10 mouse cellular contexts compared by ENCODE assay signal in genomic region chr5:106276186-106276585, GRCm38 (mm10).
DNase-seq lines count a peak whose midpoint lies in the region; ATAC-seq lines count a peak whose summit lies in the region.
"Had no signal": no experiment of that assay in that cellular context is flagged by ENCODE, and none has a peak within 500 bp of the region (broad histone marks: within the 10 kb centered on the region; RNA-seq: fewer than 3 reads in every experiment).

No protein-coding gene starts in this region.

- ATAC-seq in hindbrain, embryonic 14.5 days (ENCODE audit: low FRiP score) = no peak
- no peak for ATAC-seq in hindbrain, embryonic 16.5 days

- no peak overlapping the region for H3K4me3 ChIP-seq in hindbrain, embryonic 14.5 days (replicated peaks; ENCODE audit: low read length)
- H3K4me3 ChIP-seq in hindbrain, embryonic 16.5 days (ENCODE audit: low read length) = no peak overlapping the region
- H3K4me3 ChIP-seq: midbrain, embryonic 12.5 days had no signal

- H3K4me1 ChIP-seq in hindbrain, embryonic 14.5 days (replicated peaks; ENCODE audit: control insufficient read depth, insufficient read depth, low read length) = no peaks in the 10 kb centered on the region
- H3K4me1 ChIP-seq in hindbrain, embryonic 16.5 days (ENCODE audit: control insufficient read depth, insufficient read depth, low read depth, low read length) = peaks cover 3% of the 10 kb centered on the region; the same call in 1 of the 2 replicates
- H3K4me1 ChIP-seq: midbrain, embryonic 12.5 days had no signal

- peak; percentile 62 for DNase-seq in hindbrain, embryonic 14.5 days (ENCODE audit: low spot score)
- DNase-seq in Muller cell, postnatal 12 days (ENCODE audit: inconsistent ontology term) = peak; percentile 40
- peak; percentile 96 for DNase-seq in cerebellum, adult 9-11 months
- peak; percentile 19 to 28 for DNase-seq in layer of hippocampus, postnatal 36 days
- DNase-seq in gastrocnemius, adult 18-20 months (ENCODE audit: low spot score) = no peak
- no peak for DNase-seq in thymus, postnatal 25 days
- no peak for DNase-seq in urinary bladder, postnatal 10 days (ENCODE audit: low spot score)

- WGBS in hindbrain, embryonic 14.5 days = 16% methylated on average over 2 of the region's 2 CpGs
- WGBS in hindbrain, embryonic 16.5 days = 11% methylated on average over 2 of the region's 2 CpGs

- no peaks in the 10 kb centered on the region for H3K27me3 ChIP-seq in hindbrain, embryonic 14.5 days (ENCODE audit: control insufficient read depth, insufficient read depth, low read length)
- H3K27me3 ChIP-seq in hindbrain, embryonic 16.5 days (replicated peaks; ENCODE audit: control insufficient read depth, insufficient read depth, low read length) = no peaks in the 10 kb centered on the region
- H3K27me3 ChIP-seq: midbrain, embryonic 12.5 days had no signal

- no peaks in the 10 kb centered on the region for H3K36me3 ChIP-seq in hindbrain, embryonic 14.5 days (replicated peaks; ENCODE audit: control insufficient read depth, insufficient read depth)
- H3K36me3 ChIP-seq in hindbrain, embryonic 16.5 days (ENCODE audit: control insufficient read depth, insufficient read depth, low read length) = no peaks in the 10 kb centered on the region
- H3K36me3 ChIP-seq: midbrain, embryonic 12.5 days had no signal

- H3K9ac ChIP-seq in hindbrain, embryonic 14.5 days = no peak overlapping the region
- H3K9ac ChIP-seq in hindbrain, embryonic 16.5 days (ENCODE audit: low read depth, low read length) = no peak overlapping the region
- H3K9ac ChIP-seq: midbrain, embryonic 12.5 days had no signal

- no peak overlapping the region for H3K4me2 ChIP-seq in hindbrain, embryonic 14.5 days (replicated peaks)
- no peak overlapping the region for H3K4me2 ChIP-seq in hindbrain, embryonic 16.5 days (ENCODE audit: low read length)
- H3K4me2 ChIP-seq: heart, embryonic 11.5 days; midbrain, embryonic 12.5 days had no signal

- no peaks in the 10 kb centered on the region for H3K9me3 ChIP-seq in hindbrain, embryonic 14.5 days (ENCODE audit: control insufficient read depth, low read length)
- no peaks in the 10 kb centered on the region for H3K9me3 ChIP-seq in hindbrain, embryonic 16.5 days (ENCODE audit: control insufficient read depth, low read length)

- H3K27ac ChIP-seq in hindbrain, embryonic 14.5 days = no peak overlapping the region
- no peak overlapping the region for H3K27ac ChIP-seq in hindbrain, embryonic 16.5 days (ENCODE audit: low read depth, low read length)
- H3K27ac ChIP-seq: midbrain, embryonic 12.5 days had no signal

Comparison
In these comparisons a context has a peak if more than half of its experiments do, and no peak if none do; other contexts are left out.
1. DNase-seq: peak in hindbrain, embryonic 14.5 days (single experiment), Muller cell, postnatal 12 days (single experiment), cerebellum, adult 9-11 months (single experiment) and layer of hippocampus, postnatal 36 days (2 of 2); none in gastrocnemius, adult 18-20 months (single experiment), thymus, postnatal 25 days (single experiment) and urinary bladder, postnatal 10 days (single experiment).